Mouse (Mus musculus): ENCODE results near the gene Jazf1.

GRCm38 (mm10) chr6:52795029-52795841 lies 273.2 kb downstream of the Jazf1 start:
- TF ChIP-seq CTCF (IDR thresholded peaks at IDR 0.05; ENCODE audit: extremely low read depth, insufficient read length, insufficient replicate concordance, low read depth, low read length): no peak
- TF ChIP-seq POLR2A (IDR thresholded peaks at IDR 0.05; ENCODE audit: low read depth, low read length): no peak
